Mouse (Mus musculus): Measurements from ENCODE around the gene Sphk1. TPM values are rescaled to one million over a fixed set of nuclear protein-coding genes. Genes with fewer than 3 reads are reported as not detected.
A peak's percentile ranks its signal among the peaks of the same experiment; 100 is the strongest.

The Sphk1 gene
- polyA plus RNA-seq, 1 experiment = 11.3 TPM

DNA sequence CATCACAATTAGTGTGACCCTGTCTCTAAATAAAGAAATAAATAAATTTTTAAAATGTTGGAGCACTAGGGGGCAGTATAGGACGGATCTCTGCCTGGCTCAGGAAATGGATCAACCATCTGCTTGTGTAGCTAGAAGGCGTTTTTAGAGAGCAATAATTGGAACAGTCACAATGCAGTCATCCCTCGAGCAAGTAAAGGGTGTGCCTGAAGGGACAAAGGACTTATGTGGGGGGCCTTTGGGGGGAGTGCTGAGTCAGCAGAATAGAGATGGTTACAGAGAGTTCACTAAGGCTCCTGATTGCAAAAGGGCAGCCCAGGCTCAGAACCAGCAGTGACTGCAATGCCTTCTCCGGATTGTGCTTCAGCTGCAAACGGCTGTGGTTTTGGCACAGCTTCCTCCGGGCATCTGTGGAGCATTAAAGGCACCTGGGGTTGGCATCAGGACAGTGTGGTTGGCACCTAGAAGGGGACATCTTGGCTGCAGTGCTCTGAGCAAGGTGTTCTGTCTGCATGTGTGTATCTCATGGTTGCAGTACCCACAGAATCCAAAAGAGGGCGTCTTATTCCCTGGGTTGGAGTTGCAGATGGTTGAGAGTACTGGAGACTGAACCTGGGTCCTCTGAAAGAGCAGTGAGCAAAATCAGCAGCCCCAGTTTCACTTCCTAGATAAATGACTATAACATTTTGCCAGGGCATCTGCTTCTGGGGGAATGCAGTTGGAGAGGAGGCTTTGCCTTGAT is 29.5 kb upstream of the Sphk1 start:
- H3K79me3 ChIP-seq (ENCODE audit: low read depth) = no peaks in the 10 kb centered on the region
- no peaks in the 10 kb centered on the region for H3K36me3 ChIP-seq (ENCODE audit: control insufficient read depth, insufficient read depth)
- TF ChIP-seq MYOD1 (IDR thresholded peaks at IDR 0.05; ENCODE audit: control insufficient read depth, insufficient read length, low read depth) (no peak), CTCF (IDR thresholded peaks at IDR 0.05; ENCODE audit: control insufficient read depth, insufficient read depth, insufficient read length) (peak; percentile 7), USF1 (IDR thresholded peaks at IDR 0.05; ENCODE audit: low read depth) (no peak), MAX (IDR thresholded peaks at IDR 0.05) (no peak), MYOG (IDR thresholded peaks at IDR 0.05; ENCODE audit: control insufficient read depth, extremely low read depth, insufficient read length) (no peak), FOSL1 (IDR thresholded peaks at IDR 0.05; ENCODE audit: insufficient read depth, low read length, poor library complexity, severe bottlenecking) (no peak), CEBPB (IDR thresholded peaks at IDR 0.05; ENCODE audit: low read depth) (peak; percentile 9)
- H3ac ChIP-seq (ENCODE audit: control insufficient read depth, insufficient read length, low read depth) = no peak overlapping the region
- no peaks in the 10 kb centered on the region for H3K79me2 ChIP-seq (ENCODE audit: control insufficient read depth, insufficient read depth)
- H3K27me3 ChIP-seq (ENCODE audit: control insufficient read depth, insufficient read depth, insufficient read length) = no peaks in the 10 kb centered on the region
- no peak overlapping the region for H3K4me3 ChIP-seq (ENCODE audit: insufficient read depth, poor library complexity, severe bottlenecking)

DNA sequence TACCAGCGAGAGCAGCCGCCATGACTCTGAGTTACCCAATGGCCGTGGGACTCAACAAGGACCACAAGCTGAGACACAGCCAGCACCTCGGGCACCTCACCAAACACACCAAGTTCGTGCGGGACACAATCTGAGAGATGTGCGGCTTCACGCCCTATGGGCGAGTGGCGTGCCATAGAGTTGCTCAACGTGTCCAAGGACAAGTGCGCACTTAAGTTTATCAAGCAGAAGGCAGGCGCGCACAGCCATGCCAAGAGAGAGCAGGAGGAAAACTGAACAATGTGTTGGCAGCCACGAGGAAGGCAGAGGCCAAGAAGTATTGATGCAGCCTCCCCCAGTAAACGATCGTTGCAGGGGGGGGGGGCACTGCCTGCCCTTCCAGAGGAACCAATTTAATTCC is 26.2 kb upstream of the Sphk1 start:
- H3ac ChIP-seq (ENCODE audit: control insufficient read depth, insufficient read length, low read depth) = no peak overlapping the region
- H3K27me3 ChIP-seq (ENCODE audit: control insufficient read depth, insufficient read depth, insufficient read length) = no peaks in the 10 kb centered on the region
- no peaks in the 10 kb centered on the region for H3K79me3 ChIP-seq (ENCODE audit: low read depth)
- no peaks in the 10 kb centered on the region for H3K36me3 ChIP-seq (ENCODE audit: control insufficient read depth, insufficient read depth)
- no peaks in the 10 kb centered on the region for H3K79me2 ChIP-seq (ENCODE audit: control insufficient read depth, insufficient read depth)
- no peak for TF ChIP-seq USF1 (IDR thresholded peaks at IDR 0.05; ENCODE audit: low read depth)
- no peak for TF ChIP-seq FOSL1 (IDR thresholded peaks at IDR 0.05; ENCODE audit: insufficient read depth, low read length, poor library complexity, severe bottlenecking)
- TF ChIP-seq CTCF (IDR thresholded peaks at IDR 0.05; ENCODE audit: control insufficient read depth, insufficient read depth, insufficient read length) = no peak
- TF ChIP-seq MAX (IDR thresholded peaks at IDR 0.05) = no peak
- no peak for TF ChIP-seq MYOG (IDR thresholded peaks at IDR 0.05; ENCODE audit: control insufficient read depth, extremely low read depth, insufficient read length)
- TF ChIP-seq MYOD1 (IDR thresholded peaks at IDR 0.05; ENCODE audit: control insufficient read depth, insufficient read length, low read depth) = no peak
- TF ChIP-seq CEBPB (IDR thresholded peaks at IDR 0.05; ENCODE audit: low read depth) = no peak
- H3K4me3 ChIP-seq (ENCODE audit: insufficient read depth, poor library complexity, severe bottlenecking) = no peak overlapping the region

DNA sequence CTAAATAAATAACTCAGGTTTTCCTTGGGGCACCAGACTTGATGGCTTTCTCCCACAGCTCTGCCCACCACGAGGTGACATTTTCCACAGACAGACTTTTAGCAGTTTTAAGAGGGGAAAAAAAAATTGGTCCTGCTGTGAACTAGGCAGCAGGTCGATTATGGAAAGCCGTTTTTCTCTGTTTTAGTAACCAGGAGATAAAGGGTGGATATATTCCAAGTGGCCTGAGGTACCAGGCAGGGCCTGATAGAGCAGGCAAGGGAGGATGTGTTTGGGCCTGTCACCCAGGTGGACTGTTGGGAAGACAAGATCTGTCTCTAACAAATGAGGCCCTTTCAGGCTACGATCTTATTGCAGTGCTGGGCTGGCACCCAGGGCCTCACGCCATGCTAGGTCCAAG is 25.2 kb upstream of the Sphk1 start:
- no peaks in the 10 kb centered on the region for H3K79me3 ChIP-seq (ENCODE audit: low read depth)
- H3K4me3 ChIP-seq (ENCODE audit: insufficient read depth, poor library complexity, severe bottlenecking) = no peak overlapping the region
- no peak overlapping the region for H3ac ChIP-seq (ENCODE audit: control insufficient read depth, insufficient read length, low read depth)
- H3K27me3 ChIP-seq (ENCODE audit: control insufficient read depth, insufficient read depth, insufficient read length) = no peaks in the 10 kb centered on the region
- TF ChIP-seq MYOG (IDR thresholded peaks at IDR 0.05; ENCODE audit: control insufficient read depth, extremely low read depth, insufficient read length) (no peak), CEBPB (IDR thresholded peaks at IDR 0.05; ENCODE audit: low read depth) (no peak), MYOD1 (IDR thresholded peaks at IDR 0.05; ENCODE audit: control insufficient read depth, insufficient read length, low read depth) (no peak), FOSL1 (IDR thresholded peaks at IDR 0.05; ENCODE audit: insufficient read depth, low read length, poor library complexity, severe bottlenecking) (no peak), MAX (IDR thresholded peaks at IDR 0.05) (no peak), CTCF (IDR thresholded peaks at IDR 0.05; ENCODE audit: control insufficient read depth, insufficient read depth, insufficient read length) (no peak), USF1 (IDR thresholded peaks at IDR 0.05; ENCODE audit: low read depth) (no peak)
- H3K79me2 ChIP-seq (ENCODE audit: control insufficient read depth, insufficient read depth) = no peaks in the 10 kb centered on the region
- no peaks in the 10 kb centered on the region for H3K36me3 ChIP-seq (ENCODE audit: control insufficient read depth, insufficient read depth)

DNA sequence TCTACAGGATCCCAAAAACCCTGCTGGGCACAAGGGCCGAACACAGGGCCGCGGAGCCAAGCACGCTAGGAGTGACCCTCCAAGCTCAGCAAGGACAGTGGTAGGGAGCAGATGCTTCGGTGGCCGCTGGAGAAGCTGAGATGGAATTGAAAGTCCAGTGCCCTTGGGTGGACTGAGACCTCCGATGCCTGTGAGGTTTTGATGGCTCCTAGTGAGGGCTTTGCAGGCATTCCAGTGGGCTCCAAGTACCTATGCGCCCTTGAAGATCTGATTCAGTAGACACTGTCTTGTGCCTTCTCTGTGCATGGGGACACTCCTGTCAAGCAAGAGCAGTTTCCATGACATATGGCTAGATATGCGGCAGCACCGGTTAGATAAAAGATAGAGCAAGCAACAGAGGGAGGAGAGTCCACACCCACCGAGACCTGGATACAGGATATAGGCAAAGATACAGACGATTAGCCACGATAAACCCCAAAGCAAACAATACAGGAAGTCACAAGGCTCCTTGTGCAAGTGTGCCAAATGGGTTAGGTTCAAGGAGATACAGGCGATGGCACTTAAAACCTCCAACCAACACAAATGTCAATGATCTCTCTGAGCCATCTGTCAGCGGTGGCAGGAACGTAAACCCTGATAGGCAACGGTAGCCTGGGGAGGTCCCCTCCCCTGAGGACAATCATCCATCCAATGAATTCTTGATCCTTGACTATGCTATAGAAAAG is 24.4 kb upstream of the Sphk1 start:
- Histone ChIP-seq H3K79me2 (ENCODE audit: control insufficient read depth, insufficient read depth) (no peaks in the 10 kb centered on the region), H3K4me3 (ENCODE audit: insufficient read depth, poor library complexity, severe bottlenecking) (no peak overlapping the region), H3K36me3 (ENCODE audit: control insufficient read depth, insufficient read depth) (no peaks in the 10 kb centered on the region), H3K27me3 (ENCODE audit: control insufficient read depth, insufficient read depth, insufficient read length) (no peaks in the 10 kb centered on the region), H3ac (ENCODE audit: control insufficient read depth, insufficient read length, low read depth) (no peak overlapping the region), H3K79me3 (ENCODE audit: low read depth) (no peaks in the 10 kb centered on the region)
- no peak for TF ChIP-seq MYOD1 (IDR thresholded peaks at IDR 0.05; ENCODE audit: control insufficient read depth, insufficient read length, low read depth)
- TF ChIP-seq USF1 (IDR thresholded peaks at IDR 0.05; ENCODE audit: low read depth) = no peak
- TF ChIP-seq FOSL1 (IDR thresholded peaks at IDR 0.05; ENCODE audit: insufficient read depth, low read length, poor library complexity, severe bottlenecking) = no peak
- no peak for TF ChIP-seq MYOG (IDR thresholded peaks at IDR 0.05; ENCODE audit: control insufficient read depth, extremely low read depth, insufficient read length)
- no peak for TF ChIP-seq CTCF (IDR thresholded peaks at IDR 0.05; ENCODE audit: control insufficient read depth, insufficient read depth, insufficient read length)
- no peak for TF ChIP-seq MAX (IDR thresholded peaks at IDR 0.05)

DNA sequence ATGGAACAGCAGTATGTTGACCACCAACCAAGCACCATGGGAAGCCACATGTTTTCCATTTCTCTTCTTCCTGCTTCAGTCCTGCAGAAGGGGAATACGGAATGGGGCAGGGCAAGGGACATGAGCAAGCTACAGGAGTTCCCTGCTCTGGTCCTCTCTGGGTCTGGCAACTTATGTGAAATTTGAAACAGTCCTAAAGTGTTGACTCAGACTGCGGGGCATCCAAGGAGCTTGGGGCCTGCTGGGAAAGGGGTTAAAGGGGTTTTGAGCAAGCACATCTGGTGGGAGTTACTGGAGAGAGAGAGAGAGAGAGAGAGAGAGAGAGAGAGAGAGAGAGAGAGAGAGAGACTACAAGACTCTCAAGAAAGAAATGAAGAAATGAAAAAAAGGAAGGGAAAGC is 22.0 kb upstream of the Sphk1 start:
- H3K4me3 ChIP-seq (ENCODE audit: insufficient read depth, poor library complexity, severe bottlenecking) = no peak overlapping the region
- no peaks in the 10 kb centered on the region for H3K36me3 ChIP-seq (ENCODE audit: control insufficient read depth, insufficient read depth)
- no peak for TF ChIP-seq MYOD1 (IDR thresholded peaks at IDR 0.05; ENCODE audit: control insufficient read depth, insufficient read length, low read depth)
- TF ChIP-seq USF1 (IDR thresholded peaks at IDR 0.05; ENCODE audit: low read depth) = no peak
- TF ChIP-seq MYOG (IDR thresholded peaks at IDR 0.05; ENCODE audit: control insufficient read depth, extremely low read depth, insufficient read length) = no peak
- TF ChIP-seq MAX (IDR thresholded peaks at IDR 0.05) = no peak
- TF ChIP-seq CTCF (IDR thresholded peaks at IDR 0.05; ENCODE audit: control insufficient read depth, insufficient read depth, insufficient read length) = no peak
- TF ChIP-seq CEBPB (IDR thresholded peaks at IDR 0.05; ENCODE audit: low read depth) = no peak
- TF ChIP-seq FOSL1 (IDR thresholded peaks at IDR 0.05; ENCODE audit: insufficient read depth, low read length, poor library complexity, severe bottlenecking) = no peak
- H3K27me3 ChIP-seq (ENCODE audit: control insufficient read depth, insufficient read depth, insufficient read length) = no peaks in the 10 kb centered on the region
- H3K79me2 ChIP-seq (ENCODE audit: control insufficient read depth, insufficient read depth) = no peaks in the 10 kb centered on the region
- H3ac ChIP-seq (ENCODE audit: control insufficient read depth, insufficient read length, low read depth) = no peak overlapping the region
- H3K79me3 ChIP-seq (ENCODE audit: low read depth) = no peaks in the 10 kb centered on the region

Data from C2C12 (cell line).